Mouse (Mus musculus) C2C12 (cell line): ENCODE results near the gene Phactr1.

ENCODE experiments used
- CEBPB ChIP-seq: IDR thresholded peaks from one replicate; pipeline ENCODE4 v1.6.1; 2011; ENCODE audit warnings: low read depth, mild to moderate bottlenecking, control low read depth, moderate library complexity
- CTCF ChIP-seq: IDR thresholded peaks from one replicate; pipeline ENCODE4 v1.5.1; 2011; ENCODE audit not compliant: control insufficient read depth, insufficient read depth, insufficient read length
- MAX ChIP-seq: IDR thresholded peaks from one replicate; pipeline ENCODE4 v1.6.1; 2011; ENCODE audit warnings: mild to moderate bottlenecking, control low read depth
- MYOD1 ChIP-seq: IDR thresholded peaks from one replicate; pipeline ENCODE4 v1.6.1; 2011; ENCODE audit warnings: low read depth; ENCODE audit not compliant: control insufficient read depth, insufficient read length
- MYOG ChIP-seq: IDR thresholded peaks from one replicate; pipeline ENCODE4 v1.6.1; 2011; ENCODE audit not compliant: control insufficient read depth, insufficient read length; ENCODE audit errors: extremely low read depth
- USF1 ChIP-seq: IDR thresholded peaks from one replicate; pipeline ENCODE4 v1.6.1; 2011; ENCODE audit warnings: low read depth, mild to moderate bottlenecking, control low read depth, moderate library complexity

DNA sequence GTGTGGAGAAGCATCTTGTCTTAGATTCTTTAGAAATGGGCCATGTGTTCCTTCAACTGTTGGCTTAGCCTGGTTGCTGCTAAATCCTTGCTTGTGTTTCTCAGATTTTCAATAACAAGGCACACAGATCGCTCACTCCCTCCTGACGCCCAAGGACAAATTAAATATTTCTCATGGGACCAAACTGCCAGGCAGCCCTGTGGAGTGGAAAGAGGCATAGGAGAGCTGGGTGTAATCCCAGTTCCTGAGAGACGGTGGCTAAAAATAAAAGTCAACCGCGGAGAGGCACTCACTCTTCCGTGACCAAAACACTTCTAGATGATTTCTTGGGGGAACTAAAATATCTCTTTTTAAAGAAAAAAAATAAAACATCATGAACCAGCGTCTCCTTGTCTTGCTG is 143.5 kb downstream of the Phactr1 start:
- TF ChIP-seq CTCF (no peak), MAX (no peak), USF1 (no peak), CEBPB (no peak), MYOG (no peak), MYOD1 (no peak)
